Mouse (Mus musculus): ENCODE results near the gene Birc7. TPM values are rescaled to one million over a fixed set of nuclear protein-coding genes. Genes with fewer than 3 reads are reported as not detected.

The Birc7 gene
- not detected in 2 replicates for total RNA-seq (2015; ENCODE audit: low replicate concordance)
- total RNA-seq (2017; ENCODE audit: low replicate concordance), result not detected in 2 replicates

- ATAC-seq (replicated peaks; ENCODE audit: low FRiP score, poor library complexity, severe bottlenecking), result no peak
These were observed at the start of gene Birc7 for GRCm38 (mm10) chr2:180928723-180929122. TSS of gene Birc7 (plus strand) at chr2:180929023.

- no peak for ATAC-seq (replicated peaks; ENCODE audit: low FRiP score, poor library complexity, severe bottlenecking)
These were observed 49.3 kb upstream of the Birc7 start for GRCm38 (mm10) chr2:180879365-180880067.

GRCm38 (mm10) chr2:180881281-180881680, 47.5 kb upstream of the Birc7 start:
- ATAC-seq (replicated peaks; ENCODE audit: low FRiP score, poor library complexity, severe bottlenecking), result no peak

GRCm38 (mm10) chr2:180885270-180885669, 43.6 kb upstream of the Birc7 start:
- ATAC-seq (replicated peaks; ENCODE audit: low FRiP score, poor library complexity, severe bottlenecking), result no peak

- ATAC-seq (replicated peaks; ENCODE audit: low FRiP score, poor library complexity, severe bottlenecking), result no peak
These were observed 39.4 kb upstream of the Birc7 start for GRCm38 (mm10) chr2:180889271-180889920.

- ATAC-seq (replicated peaks; ENCODE audit: low FRiP score, poor library complexity, severe bottlenecking), result no peak
These were observed 38.9 kb upstream of the Birc7 start for GRCm38 (mm10) chr2:180889921-180890280.

- ATAC-seq (replicated peaks; ENCODE audit: low FRiP score, poor library complexity, severe bottlenecking), result no peak
These were observed 38.3 kb upstream of the Birc7 start for GRCm38 (mm10) chr2:180890422-180891074.

GRCm38 (mm10) chr2:180891075-180891834, 37.6 kb upstream of the Birc7 start:
- no peak for ATAC-seq (replicated peaks; ENCODE audit: low FRiP score, poor library complexity, severe bottlenecking)

- ATAC-seq (replicated peaks; ENCODE audit: low FRiP score, poor library complexity, severe bottlenecking), result no peak
These were observed 36.9 kb upstream of the Birc7 start for GRCm38 (mm10) chr2:180891835-180892323.

- no peak for ATAC-seq (replicated peaks; ENCODE audit: low FRiP score, poor library complexity, severe bottlenecking)
These were observed 35.8 kb upstream of the Birc7 start for GRCm38 (mm10) chr2:180892841-180893521.

GRCm38 (mm10) chr2:180893537-180894028, 35.2 kb upstream of the Birc7 start:
- no peak for ATAC-seq (replicated peaks; ENCODE audit: low FRiP score, poor library complexity, severe bottlenecking)

- ATAC-seq (replicated peaks; ENCODE audit: low FRiP score, poor library complexity, severe bottlenecking), result no peak; the same call in 1 of the 2 replicates
These were observed 34.7 kb upstream of the Birc7 start for GRCm38 (mm10) chr2:180894029-180894623.

GRCm38 (mm10) chr2:180894734-180895133, 34.1 kb upstream of the Birc7 start:
- ATAC-seq (replicated peaks; ENCODE audit: low FRiP score, poor library complexity, severe bottlenecking), result peak; percentile 64

GRCm38 (mm10) chr2:180895321-180895720, 33.5 kb upstream of the Birc7 start:
- ATAC-seq (replicated peaks; ENCODE audit: low FRiP score, poor library complexity, severe bottlenecking), result no peak

- no peak for ATAC-seq (replicated peaks; ENCODE audit: low FRiP score, poor library complexity, severe bottlenecking)
These were observed 32.8 kb upstream of the Birc7 start for GRCm38 (mm10) chr2:180895837-180896525.

GRCm38 (mm10) chr2:180896819-180897625, 31.8 kb upstream of the Birc7 start:
- ATAC-seq (replicated peaks; ENCODE audit: low FRiP score, poor library complexity, severe bottlenecking), result no peak

GRCm38 (mm10) chr2:180897857-180898256, 31.0 kb upstream of the Birc7 start:
- no peak for ATAC-seq (replicated peaks; ENCODE audit: low FRiP score, poor library complexity, severe bottlenecking)

Data from erythroblast, adult 5-6 weeks (primary cell).